Mouse (Mus musculus) liver, embryonic 12.5 days (tissue): Measurements from ENCODE around the gene Kpna3. TPM values are rescaled to one million over a fixed set of nuclear protein-coding genes. Genes with fewer than 3 reads are reported as not detected.
A peak's percentile ranks its signal among the peaks of the same experiment; 100 is the strongest.

Source experiments
- ATAC-seq: fragments of 200-750 bp; cut with Nextera tagmentation; 2 replicates; pipeline ENCODE4 v1.8.0; 2017; ENCODE audit warnings: moderate number of reproducible peaks, mild to moderate bottlenecking, moderate library complexity
- H3K27ac ChIP-seq: fragments of 300-500 bp; sonication (generic); 2 replicates; pipeline ENCODE4 v1.5.1; 2016; ENCODE audit warnings: mild to moderate bottlenecking
- H3K27me3 ChIP-seq: fragments of 300-500 bp; sonication (generic); replicated peaks from 2 replicates; pipeline ENCODE4 v1.6.1; 2016; ENCODE audit warnings: mild to moderate bottlenecking, moderate library complexity
- H3K36me3 ChIP-seq: fragments of 300-500 bp; sonication (generic); 2 replicates; pipeline ENCODE4 v1.6.1; 2016; ENCODE audit warnings: mild to moderate bottlenecking, moderate library complexity
- H3K4me1 ChIP-seq: fragments of 300-500 bp; sonication (generic); 2 replicates; pipeline ENCODE4 v1.6.1; 2016
- H3K4me2 ChIP-seq: fragments of 300-500 bp; sonication (generic); 2 replicates; pipeline ENCODE4 v1.6.1; 2016; ENCODE audit warnings: mild to moderate bottlenecking, moderate library complexity
- H3K4me3 ChIP-seq: fragments of 300-500 bp; sonication (generic); 2 replicates; pipeline ENCODE4 v1.5.1; 2016; ENCODE audit warnings: mild to moderate bottlenecking, moderate library complexity
- H3K9ac ChIP-seq: fragments of 300-500 bp; sonication (generic); 2 replicates; pipeline ENCODE4 v1.6.1; 2016; ENCODE audit warnings: mild to moderate bottlenecking, moderate library complexity
- H3K9me3 ChIP-seq: fragments of 300-500 bp; sonication (generic); replicated peaks from 2 replicates; pipeline ENCODE4 v1.6.1; 2016; ENCODE audit warnings: mild to moderate bottlenecking, moderate library complexity
- WGBS: fragments of 180-500 bp; shearing (Covaris S2); methylation state at CpG from one replicate; pipeline ENCODE4 v1.1.7; 2016; ENCODE audit not compliant: insufficient replicate concordance; 5-methylcytosine and 5-hydroxymethylcytosine counted together
- polyA plus RNA-seq: library from polyadenylated mRNA; unstranded; fragments of >200 nt; fragmentation: Nextera tagmentation; extraction: Ambion mirVana; gene quantifications from 2 replicates; pipeline ENCODE4 v1.2.1, GENCODE M21; 2016

The Kpna3 gene
- 44.0 and 44.8 TPM in 2 replicates for polyA plus RNA-seq

- Histone ChIP-seq H3K9ac (peak within 1 kb of the TSS; percentile 95), H3K4me3 (peak within 1 kb of the TSS; percentile 86), H3K4me2 (peak within 1 kb of the TSS; percentile 80), H3K36me3 (peaks cover 10% of the 10 kb centered on the region; the same call in 1 of the 2 replicates), H3K27ac (peak within 1 kb of the TSS; percentile 95), H3K27me3 (0 out of 2 replicates have a peak, but pooled peaks cover 5% of the 10 kb centered on the region), H3K9me3 (no peaks in the 10 kb centered on the region), H3K4me1 (peaks cover 41% of the 10 kb centered on the region)
- under 1% methylated on average over 80 of the region's 85 CpGs for WGBS
- peak; percentile 96 for ATAC-seq
Observed at GRCm38 (mm10) chr14:61439661-61440559, at the start of gene Kpna3. Gene Kpna3 (minus strand): TSS chr14:61439874.

DNA sequence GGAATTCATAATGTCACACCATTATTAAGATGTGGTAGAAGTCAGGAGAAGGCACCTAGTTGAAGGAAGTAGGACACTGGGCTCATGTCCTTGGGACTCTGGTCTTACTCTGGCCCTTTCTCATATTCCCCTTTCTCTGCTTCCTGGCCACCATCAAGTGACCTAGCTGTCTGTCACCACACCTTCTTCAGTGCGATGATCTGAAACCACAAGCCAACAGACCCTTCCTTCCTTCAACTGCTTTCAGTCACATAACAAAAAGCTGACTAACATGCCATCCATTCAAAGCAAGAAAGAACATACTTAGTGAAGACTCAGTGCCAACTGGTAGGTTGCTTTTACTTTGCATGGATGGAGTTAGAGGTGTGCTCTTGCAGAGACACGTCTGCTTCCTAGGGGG, 20.7 kb upstream of the Kpna3 start:
- no peaks in the 10 kb centered on the region for H3K9me3 ChIP-seq
- no peak overlapping the region for H3K4me3 ChIP-seq
- H3K4me1 ChIP-seq, result no peaks in the 10 kb centered on the region
- H3K27me3 ChIP-seq, result no peaks in the 10 kb centered on the region
- no peak overlapping the region for H3K27ac ChIP-seq
- no peak overlapping the region for H3K4me2 ChIP-seq
- H3K9ac ChIP-seq, result no peak overlapping the region
- no peaks in the 10 kb centered on the region for H3K36me3 ChIP-seq
- no peak for ATAC-seq
- 17% methylated on average over 2 of the region's 2 CpGs for WGBS

- Histone ChIP-seq H3K27ac (no peak overlapping the region), H3K27me3 (no peaks in the 10 kb centered on the region), H3K36me3 (no peaks in the 10 kb centered on the region), H3K4me3 (no peak overlapping the region), H3K9me3 (no peaks in the 10 kb centered on the region), H3K4me2 (no peak overlapping the region), H3K9ac (no peak overlapping the region), H3K4me1 (peaks cover 6% of the 10 kb centered on the region; the same call in 1 of the 2 replicates)
- WGBS, result 69% methylated on average over 6 of the region's 6 CpGs
- no peak for ATAC-seq
Observed at GRCm38 (mm10) chr14:61457468-61457867, 17.8 kb upstream of the Kpna3 start.

DNA sequence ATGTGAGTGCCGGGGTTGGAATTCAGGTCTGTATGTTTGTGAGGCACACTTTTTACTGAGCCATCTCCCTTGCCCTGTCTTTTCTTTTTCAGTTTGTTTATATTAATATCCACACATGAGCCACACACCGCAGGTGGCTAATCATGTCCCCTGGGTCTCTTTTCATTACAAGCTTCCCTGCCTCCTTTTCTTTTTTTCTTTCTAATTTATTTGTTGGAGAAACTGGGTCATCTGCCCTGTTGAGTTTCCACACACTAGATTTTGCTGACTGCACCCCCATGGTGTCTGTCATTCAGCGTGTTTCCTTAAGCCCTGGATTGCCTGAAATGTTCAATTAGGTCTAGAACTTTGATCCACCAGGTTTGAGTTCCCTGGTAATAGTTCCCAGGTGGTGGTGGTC, 15.9 kb upstream of the Kpna3 start:
- no peak overlapping the region for H3K4me2 ChIP-seq
- H3K27me3 ChIP-seq, result no peaks in the 10 kb centered on the region
- no peak overlapping the region for H3K27ac ChIP-seq
- 74% methylated on average over 3 of the region's 3 CpGs for WGBS
- H3K9ac ChIP-seq, result no peak overlapping the region
- H3K36me3 ChIP-seq, result no peaks in the 10 kb centered on the region
- no peak for ATAC-seq
- peaks cover 7% of the 10 kb centered on the region; the same call in 1 of the 2 replicates for H3K4me1 ChIP-seq
- H3K4me3 ChIP-seq, result no peak overlapping the region
- no peaks in the 10 kb centered on the region for H3K9me3 ChIP-seq

DNA sequence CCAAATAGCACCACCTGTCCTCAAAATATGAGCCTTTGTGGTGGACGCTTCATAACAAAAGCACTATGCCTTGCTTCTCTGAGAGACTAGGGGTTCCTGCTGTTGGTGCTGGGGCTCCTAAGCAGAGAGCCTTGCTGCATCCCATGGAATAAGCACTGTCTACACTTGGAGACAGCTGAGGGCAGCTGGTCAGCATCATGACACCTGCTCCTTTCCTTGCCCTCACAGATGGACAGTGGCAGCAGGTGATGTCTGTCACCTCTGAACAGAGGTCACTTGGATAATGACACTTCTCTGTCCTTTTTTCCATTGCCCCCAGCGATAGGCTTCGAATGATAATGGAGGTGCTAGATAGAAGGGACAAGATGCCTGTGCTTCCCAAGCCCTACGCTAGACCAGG, 13.4 kb upstream of the Kpna3 start:
- H3K4me2 ChIP-seq, result no peak overlapping the region
- H3K36me3 ChIP-seq, result no peaks in the 10 kb centered on the region
- no peak overlapping the region for H3K4me3 ChIP-seq
- 0 out of 2 replicates have a peak, but pooled peaks cover under 1% of the 10 kb centered on the region for H3K27me3 ChIP-seq
- no peak overlapping the region for H3K9ac ChIP-seq
- H3K9me3 ChIP-seq, result no peaks in the 10 kb centered on the region
- peaks cover 7% of the 10 kb centered on the region; the same call in 1 of the 2 replicates for H3K4me1 ChIP-seq
- ATAC-seq, result no peak
- H3K27ac ChIP-seq, result no peak overlapping the region
- WGBS, result 65% methylated on average over 4 of the region's 4 CpGs

DNA sequence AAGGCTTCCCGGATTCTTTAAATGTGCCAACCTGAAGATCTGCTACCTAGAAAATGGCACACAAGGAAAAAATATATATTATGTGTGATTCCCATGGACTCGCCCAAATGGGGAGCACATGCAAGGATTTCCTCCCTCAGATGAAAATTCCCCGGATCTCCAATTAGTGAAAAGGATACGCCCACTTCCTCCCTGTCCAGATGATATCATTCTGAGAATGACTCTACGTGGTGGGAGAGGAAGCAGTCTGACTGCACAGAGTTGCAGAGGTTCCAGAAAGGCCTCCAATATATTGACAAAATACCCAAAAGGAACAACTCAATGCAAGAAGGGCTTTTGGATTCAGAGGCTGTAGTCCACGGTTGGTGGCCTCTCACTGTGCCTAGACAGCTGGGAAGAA, 12.8 kb upstream of the Kpna3 start:
- no peaks in the 10 kb centered on the region for H3K36me3 ChIP-seq
- 0 out of 2 replicates have a peak, but pooled peaks cover 4% of the 10 kb centered on the region for H3K27me3 ChIP-seq
- no peaks in the 10 kb centered on the region for H3K9me3 ChIP-seq
- H3K27ac ChIP-seq, result no peak overlapping the region
- no peak for ATAC-seq
- H3K9ac ChIP-seq, result no peak overlapping the region
- H3K4me1 ChIP-seq, result peaks cover 7% of the 10 kb centered on the region; the same call in 1 of the 2 replicates
- 30% methylated on average over 6 of the region's 6 CpGs for WGBS
- no peak overlapping the region for H3K4me2 ChIP-seq
- H3K4me3 ChIP-seq, result no peak overlapping the region

DNA sequence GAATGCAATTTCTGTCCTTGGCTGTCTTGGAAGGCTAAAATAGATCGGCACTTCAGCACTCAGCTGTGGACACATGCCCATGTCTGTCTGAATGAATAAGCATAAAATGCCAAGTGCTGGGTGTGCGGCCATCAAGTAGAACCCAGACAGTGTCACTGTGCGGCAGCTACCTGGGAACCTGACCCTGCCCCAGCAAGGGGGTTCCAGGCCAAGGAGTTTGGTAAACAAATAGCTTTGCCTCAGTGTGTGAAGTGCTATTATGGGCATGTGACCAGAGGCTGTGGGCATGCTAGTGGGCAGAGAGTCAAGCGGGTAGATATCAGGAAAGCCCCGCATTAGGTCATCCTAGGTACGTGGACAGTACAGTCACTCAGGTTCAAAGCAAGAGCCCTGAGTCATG, 8.1 kb upstream of the Kpna3 start:
- Histone ChIP-seq H3K4me3 (no peak overlapping the region), H3K27me3 (0 out of 2 replicates have a peak, but pooled peaks cover 9% of the 10 kb centered on the region), H3K9ac (no peak overlapping the region), H3K27ac (no peak overlapping the region), H3K36me3 (no peaks in the 10 kb centered on the region), H3K9me3 (no peaks in the 10 kb centered on the region), H3K4me2 (no peak overlapping the region), H3K4me1 (peaks cover 3% of the 10 kb centered on the region; the same call in 1 of the 2 replicates)
- 65% methylated on average over 6 of the region's 6 CpGs for WGBS
- no peak for ATAC-seq

- Histone ChIP-seq H3K4me1 (peaks cover 41% of the 10 kb centered on the region), H3K9me3 (no peaks in the 10 kb centered on the region), H3K27ac (peak overlapping the region; percentile 95), H3K4me3 (peak overlapping the region; percentile 86), H3K27me3 (0 out of 2 replicates have a peak, but pooled peaks cover 5% of the 10 kb centered on the region), H3K9ac (peak overlapping the region; percentile 95), H3K36me3 (peaks cover 10% of the 10 kb centered on the region; the same call in 1 of the 2 replicates), H3K4me2 (peak overlapping the region; percentile 80)
- WGBS, result under 1% methylated on average over 51 of the region's 62 CpGs
- peak; percentile 42 for ATAC-seq
Observed at GRCm38 (mm10) chr14:61439141-61439660, 473 bp downstream of the Kpna3 start.

DNA sequence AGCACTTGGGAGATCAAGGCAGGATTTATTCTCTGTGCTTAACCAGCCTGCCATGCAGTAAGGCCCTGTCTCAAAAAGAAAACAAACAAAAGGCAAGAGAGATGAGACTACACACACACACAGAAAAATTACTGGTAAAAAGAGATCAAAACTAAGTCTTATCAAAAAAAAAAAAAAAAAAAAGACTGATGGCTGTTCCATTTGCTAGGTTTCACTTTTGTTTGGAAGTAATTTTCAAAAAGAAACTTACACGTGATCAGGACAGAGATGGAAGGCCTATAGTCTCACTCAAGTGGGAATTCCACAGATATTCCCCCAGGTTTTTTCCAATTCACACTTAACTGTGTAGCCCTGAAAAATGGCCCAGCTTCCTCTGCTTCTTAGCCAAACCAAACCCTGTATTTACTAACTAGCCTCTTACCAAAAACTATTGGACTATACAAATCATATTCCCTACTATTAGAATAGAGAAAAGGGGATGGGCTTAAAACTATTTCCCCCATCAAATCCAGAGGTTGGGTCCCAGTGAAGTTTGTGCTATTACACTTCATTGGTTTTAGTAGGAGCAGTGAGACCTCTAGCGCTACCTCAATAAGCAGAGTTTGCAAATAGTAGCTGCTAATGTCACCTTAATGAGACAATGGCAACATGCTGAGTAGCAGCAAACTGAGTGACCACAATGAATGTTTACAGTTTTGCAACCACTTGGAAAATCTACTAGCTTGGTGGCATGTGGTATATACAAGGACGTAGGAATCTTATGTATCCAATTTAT, 1.3 kb downstream of the Kpna3 start:
- 30% methylated on average over 3 of the region's 3 CpGs for WGBS
- H3K36me3 ChIP-seq, result peaks cover 10% of the 10 kb centered on the region; the same call in 1 of the 2 replicates
- peak overlapping the region; percentile 86 for H3K4me3 ChIP-seq
- ATAC-seq, result no peak
- no peaks in the 10 kb centered on the region for H3K27me3 ChIP-seq
- H3K9ac ChIP-seq, result peak overlapping the region; percentile 95
- H3K4me1 ChIP-seq, result peaks cover 50% of the 10 kb centered on the region
- H3K9me3 ChIP-seq, result no peaks in the 10 kb centered on the region
- H3K27ac ChIP-seq, result no peak overlapping the region
- H3K4me2 ChIP-seq, result peak overlapping the region; percentile 80

GRCm38 (mm10) chr14:61436866-61437265, 2.8 kb downstream of the Kpna3 start:
- Histone ChIP-seq H3K27ac (no peak overlapping the region), H3K4me3 (no peak overlapping the region), H3K4me2 (no peak overlapping the region), H3K27me3 (no peaks in the 10 kb centered on the region), H3K36me3 (peaks cover 10% of the 10 kb centered on the region; the same call in 1 of the 2 replicates), H3K9me3 (no peaks in the 10 kb centered on the region), H3K4me1 (peaks cover 60% of the 10 kb centered on the region), H3K9ac (no peak overlapping the region)
- ATAC-seq, result no peak
- 69% methylated on average over 2 of the region's 2 CpGs for WGBS

- Histone ChIP-seq H3K9ac (no peak overlapping the region), H3K27me3 (no peaks in the 10 kb centered on the region), H3K4me3 (no peak overlapping the region), H3K36me3 (peaks cover 7% of the 10 kb centered on the region; the same call in 1 of the 2 replicates), H3K4me2 (no peak overlapping the region), H3K9me3 (no peaks in the 10 kb centered on the region), H3K4me1 (peaks cover 60% of the 10 kb centered on the region), H3K27ac (no peak overlapping the region)
- ATAC-seq, result no peak
- WGBS, result 61% methylated on average over 3 of the region's 3 CpGs
Observed at GRCm38 (mm10) chr14:61428126-61428787, 11.4 kb downstream of the Kpna3 start.
